Mouse (Mus musculus) midbrain, embryonic 11.5 days (tissue): ENCODE data around the gene P2rx3. TPM values are rescaled to one million over a fixed set of nuclear protein-coding genes. Genes with fewer than 3 reads are reported as not detected.

Experiments used
- ATAC-seq: fragments of 200-750 bp; cut with Nextera tagmentation; 2 replicates; pipeline ENCODE4 v1.8.0; 2017; ENCODE audit warnings: moderate TSS enrichment, moderate library complexity; ENCODE audit not compliant: low FRiP score
- DNase-seq: peaks from one replicate; pipeline ENCODE4 v3.0.0; 2015; ENCODE audit warnings: low spot score; ENCODE audit errors: missing footprints
- H3K27ac ChIP-seq: fragments of 300-500 bp; sonication (generic); 2 replicates; pipeline ENCODE4 v1.5.1; 2014; ENCODE audit warnings: low read depth, low read length
- H3K27me3 ChIP-seq: fragments of 300-500 bp; sonication (generic); 2 replicates; pipeline ENCODE4 v1.6.1; 2014; ENCODE audit warnings: mild to moderate bottlenecking, low read length, moderate library complexity, mixed read lengths; ENCODE audit not compliant: control insufficient read depth, insufficient read depth
- H3K36me3 ChIP-seq: fragments of 300-500 bp; sonication (generic); 2 replicates; pipeline ENCODE4 v1.6.1; 2014; ENCODE audit warnings: mild to moderate bottlenecking, low read length, moderate library complexity, mixed read lengths; ENCODE audit not compliant: control insufficient read depth, insufficient read depth
- H3K4me1 ChIP-seq: fragments of 300-500 bp; sonication (generic); 2 replicates; pipeline ENCODE4 v1.6.1; 2014; ENCODE audit warnings: low read length; ENCODE audit not compliant: control insufficient read depth, insufficient read depth
- H3K4me2 ChIP-seq: fragments of 300-500 bp; sonication (generic); 2 replicates; pipeline ENCODE4 v1.6.1; 2014; ENCODE audit warnings: mild to moderate bottlenecking, moderate library complexity
- H3K4me3 ChIP-seq: fragments of 300-500 bp; sonication (generic); 2 replicates; pipeline ENCODE4 v1.5.1; 2014; ENCODE audit warnings: low read depth, low read length
- H3K9ac ChIP-seq: fragments of 300-500 bp; sonication (generic); 2 replicates; pipeline ENCODE4 v1.6.1; 2014; ENCODE audit warnings: low read length
- H3K9me3 ChIP-seq: fragments of 300-500 bp; sonication (generic); 2 replicates; pipeline ENCODE4 v1.6.1; 2016; ENCODE audit warnings: low read length; ENCODE audit not compliant: control insufficient read depth
- WGBS: fragments of 180-500 bp; shearing (Covaris S2); extraction: QIAGEN DNeasy Blood & Tissue Kit; methylation state at CpG from one replicate; pipeline ENCODE4 v1.1.7; 2014; 5-methylcytosine and 5-hydroxymethylcytosine counted together
- polyA plus RNA-seq: library from polyadenylated mRNA; unstranded; fragments of >200 nt; fragmentation: Nextera tagmentation; extraction: Ambion mirVana; gene quantifications from 2 replicates; pipeline ENCODE4 v1.2.1, GENCODE M21; 2014

The P2rx3 gene
- polyA plus RNA-seq, 1 experiment from 2014 or later, result 2.8 TPM

- H3K36me3 ChIP-seq, result no peaks in the 10 kb centered on the region
- H3K4me1 ChIP-seq, result no peaks in the 10 kb centered on the region
- H3K4me3 ChIP-seq, result no peak overlapping the region
- WGBS, result 78% methylated on average over 6 of the region's 6 CpGs
- H3K27ac ChIP-seq, result no peak overlapping the region
- no peaks in the 10 kb centered on the region for H3K9me3 ChIP-seq
- H3K9ac ChIP-seq, result no peak overlapping the region
- H3K27me3 ChIP-seq, result no peaks in the 10 kb centered on the region
- H3K4me2 ChIP-seq, result no peak overlapping the region
- ATAC-seq, result no peak
- DNase-seq, result no peak
Measured at GRCm38 (mm10) chr2:85029897-85030296, 7.4 kb downstream of the P2rx3 start.

DNA sequence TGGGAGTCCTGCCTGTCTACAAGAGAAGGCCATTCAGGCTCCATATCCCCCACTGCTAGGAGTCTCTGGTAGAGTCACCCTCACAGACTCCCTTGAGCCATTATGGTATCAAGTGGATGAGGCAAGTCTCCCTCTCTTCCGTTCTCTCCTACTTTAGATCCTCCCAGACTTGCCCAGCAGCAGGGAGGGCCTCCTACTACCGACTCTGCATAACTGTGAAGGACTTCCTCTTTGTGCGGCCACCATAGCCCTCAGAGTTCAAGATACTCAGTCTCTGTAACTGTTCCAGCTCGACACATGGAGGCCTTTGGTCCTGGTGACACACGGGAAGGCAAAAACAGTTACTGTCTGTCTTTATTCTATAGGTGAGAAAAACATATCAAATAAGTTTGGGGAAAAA is 10.0 kb downstream of the P2rx3 start:
- Histone ChIP-seq H3K27ac (no peak overlapping the region), H3K9me3 (no peaks in the 10 kb centered on the region), H3K36me3 (no peaks in the 10 kb centered on the region), H3K4me2 (no peak overlapping the region), H3K27me3 (no peaks in the 10 kb centered on the region), H3K4me3 (no peak overlapping the region), H3K4me1 (no peaks in the 10 kb centered on the region), H3K9ac (no peak overlapping the region)
- ATAC-seq (no peak), DNase-seq (no peak)
- WGBS, result 75% methylated on average over 5 of the region's 5 CpGs

- no peaks in the 10 kb centered on the region for H3K4me1 ChIP-seq
- no peak overlapping the region for H3K4me3 ChIP-seq
- WGBS, result 77% methylated on average over 3 of the region's 3 CpGs
- no peak overlapping the region for H3K9ac ChIP-seq
- H3K36me3 ChIP-seq, result no peaks in the 10 kb centered on the region
- DNase-seq, result no peak
- H3K9me3 ChIP-seq, result no peaks in the 10 kb centered on the region
- H3K27me3 ChIP-seq, result no peaks in the 10 kb centered on the region
- H3K27ac ChIP-seq, result no peak overlapping the region
- ATAC-seq, result no peak
- no peak overlapping the region for H3K4me2 ChIP-seq
Measured at GRCm38 (mm10) chr2:85026178-85026577, 11.1 kb downstream of the P2rx3 start.

GRCm38 (mm10) chr2:85022043-85022442 is 15.2 kb downstream of the P2rx3 start:
- 23% methylated on average over 4 of the region's 4 CpGs for WGBS
- H3K9me3 ChIP-seq, result no peaks in the 10 kb centered on the region
- no peak overlapping the region for H3K4me3 ChIP-seq
- H3K36me3 ChIP-seq, result no peaks in the 10 kb centered on the region
- H3K4me1 ChIP-seq, result no peaks in the 10 kb centered on the region
- H3K27ac ChIP-seq, result no peak overlapping the region
- no peak overlapping the region for H3K4me2 ChIP-seq
- no peak for ATAC-seq
- no peaks in the 10 kb centered on the region for H3K27me3 ChIP-seq
- no peak for DNase-seq
- no peak overlapping the region for H3K9ac ChIP-seq

DNA sequence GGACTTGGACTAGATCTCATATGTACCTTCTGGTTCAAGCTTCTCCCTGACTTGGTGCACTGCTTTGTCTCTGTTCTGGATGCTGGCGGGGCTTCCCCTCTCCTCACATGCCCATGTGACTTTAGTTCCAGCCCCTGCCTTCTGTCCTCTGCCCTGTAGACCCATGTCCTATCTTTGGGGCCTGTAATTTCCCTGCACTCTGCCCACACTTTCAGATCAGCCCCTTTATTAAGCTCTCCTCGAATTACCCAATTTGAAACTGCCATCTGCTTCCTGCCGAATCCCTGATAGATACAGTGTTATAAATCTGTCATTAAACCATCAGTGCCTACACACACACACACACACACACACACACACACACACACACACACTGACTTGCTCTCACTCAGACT is 22.7 kb downstream of the P2rx3 start:
- DNase-seq (no peak), ATAC-seq (no peak)
- H3K9ac ChIP-seq, result no peak overlapping the region
- H3K36me3 ChIP-seq, result no peaks in the 10 kb centered on the region
- H3K27ac ChIP-seq, result no peak overlapping the region
- no peaks in the 10 kb centered on the region for H3K4me1 ChIP-seq
- 75% methylated on average over 3 of the region's 3 CpGs for WGBS
- no peak overlapping the region for H3K4me2 ChIP-seq
- no peaks in the 10 kb centered on the region for H3K9me3 ChIP-seq
- no peak overlapping the region for H3K4me3 ChIP-seq
- no peaks in the 10 kb centered on the region for H3K27me3 ChIP-seq

DNA sequence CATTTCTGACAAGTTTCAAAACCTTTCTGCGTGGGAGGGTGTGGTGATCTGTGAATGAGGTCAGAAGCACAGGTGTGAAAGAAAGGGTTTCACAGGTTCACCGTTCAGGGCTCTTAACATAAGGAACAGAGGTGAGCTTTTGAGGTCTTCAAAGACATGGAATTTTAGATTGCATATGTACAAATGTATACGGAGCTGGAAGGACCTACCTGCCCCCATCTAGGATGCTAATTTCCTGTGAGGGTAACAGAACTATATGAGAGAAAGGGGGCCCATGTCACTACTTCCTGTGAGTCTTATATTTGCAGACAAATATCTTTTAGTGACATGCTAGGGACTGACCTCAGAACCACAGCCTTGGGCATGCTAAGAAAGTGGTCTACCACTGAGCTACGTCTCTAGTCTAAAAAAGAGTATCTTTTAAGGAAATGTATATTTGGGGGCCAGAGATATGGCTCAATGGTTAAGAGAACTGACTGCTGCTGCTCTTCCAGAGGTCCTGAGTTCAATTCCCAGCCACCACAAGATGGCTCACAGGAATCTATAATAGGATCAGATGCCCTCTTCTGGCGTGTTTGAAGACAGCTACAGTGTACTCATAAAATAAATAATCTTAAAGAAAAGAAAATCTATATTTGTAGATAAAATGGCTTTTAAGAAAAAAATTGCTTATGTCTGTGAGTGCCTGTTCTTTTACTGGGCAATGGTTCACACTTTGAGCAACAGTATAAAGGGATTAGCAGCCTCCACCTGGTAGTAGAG is 23.3 kb downstream of the P2rx3 start:
- Histone ChIP-seq H3K4me3 (no peak overlapping the region), H3K4me1 (no peaks in the 10 kb centered on the region), H3K4me2 (no peak overlapping the region), H3K27me3 (no peaks in the 10 kb centered on the region), H3K27ac (no peak overlapping the region), H3K9me3 (no peaks in the 10 kb centered on the region), H3K9ac (no peak overlapping the region), H3K36me3 (no peaks in the 10 kb centered on the region)
- 83% methylated on average over 5 of the region's 5 CpGs for WGBS
- DNase-seq, result no peak
- no peak for ATAC-seq

DNA sequence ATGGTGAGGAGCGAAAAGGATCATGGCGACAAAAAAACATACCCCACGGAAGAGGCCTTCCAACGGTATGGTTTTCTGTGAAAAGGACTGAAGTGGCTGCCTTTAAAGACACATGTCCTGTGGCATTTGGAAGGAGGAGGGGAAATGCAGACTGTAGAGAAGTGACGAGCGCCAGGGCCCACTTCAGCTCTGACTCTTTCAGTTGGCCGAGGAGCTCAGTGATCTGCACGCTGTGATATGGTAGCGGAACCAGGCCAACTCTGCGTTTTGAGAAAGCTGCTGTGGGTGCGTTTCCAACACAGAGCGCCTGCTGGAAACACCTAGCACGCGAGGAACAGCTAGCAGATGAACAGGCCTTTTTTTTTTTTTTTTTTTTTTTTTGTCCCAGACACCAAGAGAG is 24.6 kb downstream of the P2rx3 start:
- Histone ChIP-seq H3K4me2 (no peak overlapping the region), H3K9ac (no peak overlapping the region), H3K36me3 (no peaks in the 10 kb centered on the region), H3K4me3 (no peak overlapping the region), H3K27ac (no peak overlapping the region), H3K27me3 (no peaks in the 10 kb centered on the region), H3K9me3 (no peaks in the 10 kb centered on the region), H3K4me1 (no peaks in the 10 kb centered on the region)
- no peak for DNase-seq
- no peak for ATAC-seq
- 87% methylated on average over 14 of the region's 14 CpGs for WGBS

- ATAC-seq (0 out of 2 replicates have a peak, but pooled peaks have one; percentile 27), DNase-seq (no peak)
- no peaks in the 10 kb centered on the region for H3K27me3 ChIP-seq
- no peaks in the 10 kb centered on the region for H3K9me3 ChIP-seq
- 78% methylated on average over 9 of the region's 9 CpGs for WGBS
- H3K4me1 ChIP-seq, result no peaks in the 10 kb centered on the region
- H3K4me3 ChIP-seq, result no peak overlapping the region
- no peak overlapping the region for H3K27ac ChIP-seq
- H3K9ac ChIP-seq, result no peak overlapping the region
- no peaks in the 10 kb centered on the region for H3K36me3 ChIP-seq
- H3K4me2 ChIP-seq, result no peak overlapping the region
Measured at GRCm38 (mm10) chr2:85011906-85012604, 25.2 kb downstream of the P2rx3 start.

GRCm38 (mm10) chr2:85009212-85009611 is 28.1 kb downstream of the P2rx3 start:
- no peak overlapping the region for H3K9ac ChIP-seq
- H3K9me3 ChIP-seq, result no peaks in the 10 kb centered on the region
- no peaks in the 10 kb centered on the region for H3K27me3 ChIP-seq
- H3K4me2 ChIP-seq, result no peak overlapping the region
- no peaks in the 10 kb centered on the region for H3K4me1 ChIP-seq
- H3K36me3 ChIP-seq, result no peaks in the 10 kb centered on the region
- ATAC-seq (no peak), DNase-seq (no peak)
- WGBS, result 81% methylated on average over 2 of the region's 2 CpGs
- H3K27ac ChIP-seq, result no peak overlapping the region
- H3K4me3 ChIP-seq, result no peak overlapping the region
